Mouse (Mus musculus): Measurements from ENCODE around the gene Gm6401. TPM values are rescaled to one million over a fixed set of nuclear protein-coding genes. Genes with fewer than 3 reads are reported as not detected.

The Gm6401 gene
- not detected for polyA plus RNA-seq (2017; shearing (Covaris generic))

DNA sequence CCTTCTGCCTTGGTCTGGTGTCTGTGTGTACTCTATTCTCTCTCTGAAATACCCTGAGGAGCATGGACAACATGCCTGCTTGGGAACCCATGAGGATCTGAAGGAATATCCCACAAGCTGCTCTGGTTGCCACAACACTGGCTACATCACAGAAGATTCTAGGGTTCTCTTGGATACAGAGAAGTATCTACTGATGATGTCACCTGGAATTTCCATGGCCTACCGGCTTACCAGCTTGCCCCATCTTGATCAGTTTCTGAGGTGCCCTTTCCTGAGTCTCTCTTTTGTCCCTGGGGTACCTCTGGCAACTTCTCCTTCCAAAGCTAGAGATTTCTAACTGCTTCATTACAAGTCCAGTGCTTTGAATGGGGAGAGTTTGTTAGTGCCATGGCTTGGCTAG lies at the start of gene Gm6401:
Gm6401 (minus strand) TSS at position 101 of the 400 bp plus-strand sequence.

GRCm38 (mm10) chr14:41983225-41983624 lies 15.5 kb upstream of the Gm6401 start, which contains the start of gene Gm3543:
TSS of gene Gm3543 (minus strand) at chr14:41983325.

GRCm38 (mm10) chr14:41943695-41944094 lies 24.0 kb downstream of the Gm6401 start, which contains the start of gene 1700024B05Rik:
TSS of gene 1700024B05Rik (plus strand) at chr14:41943995.

GRCm38 (mm10) chr14:41924649-41925048 lies 43.1 kb downstream of the Gm6401 start, which contains the start of gene 1700049E17Rik1:
TSS of gene 1700049E17Rik1 (plus strand) at chr14:41924949.

Other genes starting within 250 kb of the Gm6401 start
- not detected for gene Gm7929, start 217.3 kb downstream of the Gm6401 start, polyA plus RNA-seq (2017; shearing (Covaris generic))
- not detected for gene Gm47189, start 195.5 kb downstream of the Gm6401 start, polyA plus RNA-seq (2017; shearing (Covaris generic))
- gene Gm7980, start 60.6 kb downstream of the Gm6401 start, polyA plus RNA-seq (2017; shearing (Covaris generic)), result not detected
- not detected for gene 1700049E17Rik1, start 43.0 kb downstream of the Gm6401 start, polyA plus RNA-seq (2017; shearing (Covaris generic))
- 0.43 TPM for gene 1700024B05Rik, start 23.9 kb downstream of the Gm6401 start, polyA plus RNA-seq (2017; shearing (Covaris generic))
- not detected for gene Gm3543, start 15.4 kb upstream of the Gm6401 start, polyA plus RNA-seq (2017; shearing (Covaris generic))
- gene Gm7951, start 149.4 kb upstream of the Gm6401 start, polyA plus RNA-seq (2017; shearing (Covaris generic)), result 0.27 TPM
- gene Gm17027, start 194.7 kb upstream of the Gm6401 start, polyA plus RNA-seq (2017; shearing (Covaris generic)), result not detected
- not detected for gene Gm3573, start 222.9 kb upstream of the Gm6401 start, polyA plus RNA-seq (2017; shearing (Covaris generic))

Data from effector memory CD4-positive, alpha-beta T cell, adult 7 months (primary cell).